Mouse (Mus musculus) forelimb bud, embryonic 11.5 days (tissue): ENCODE results near the gene Qrfp.

Experiments used
- DNase-seq: peaks from one replicate; pipeline ENCODE4 v3.0.0-alpha.2; 2012; ENCODE audit warnings: low read depth, low spot score

The Qrfp gene

GRCm38 (mm10) chr2:31770781-31771441 is 39.5 kb downstream of the Qrfp start:
- DNase-seq, result peak; percentile 84

GRCm38 (mm10) chr2:31769631-31770111 is 40.7 kb downstream of the Qrfp start:
- no peak for DNase-seq

- DNase-seq, result no peak
Measured at GRCm38 (mm10) chr2:31769115-31769514, 41.3 kb downstream of the Qrfp start.

- DNase-seq, result no peak
Measured at GRCm38 (mm10) chr2:31767815-31768214, 42.6 kb downstream of the Qrfp start.

DNA sequence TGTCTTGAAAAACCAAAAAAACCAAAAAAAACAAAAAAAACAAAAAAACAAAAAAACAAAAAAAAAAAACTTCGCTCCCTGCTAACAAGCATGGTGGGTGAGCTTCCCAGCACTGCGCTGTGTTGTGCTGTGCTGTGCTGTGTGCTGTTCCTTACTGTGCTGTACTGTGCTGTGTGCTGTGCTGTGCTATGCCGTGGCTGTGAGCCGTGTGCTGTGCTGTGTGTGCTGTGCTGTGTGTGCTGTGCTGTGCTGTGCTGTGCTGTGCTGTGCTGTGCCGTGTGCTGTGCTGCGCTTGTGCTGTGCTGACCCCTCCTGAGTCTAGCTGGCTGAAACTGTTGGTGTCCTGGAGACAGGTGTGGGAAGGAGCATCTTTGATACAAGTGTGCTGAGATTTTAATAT is 43.3 kb downstream of the Qrfp start:
- DNase-seq, result no peak

- no peak for DNase-seq
Measured at GRCm38 (mm10) chr2:31763271-31763670, 47.1 kb downstream of the Qrfp start.

DNA sequence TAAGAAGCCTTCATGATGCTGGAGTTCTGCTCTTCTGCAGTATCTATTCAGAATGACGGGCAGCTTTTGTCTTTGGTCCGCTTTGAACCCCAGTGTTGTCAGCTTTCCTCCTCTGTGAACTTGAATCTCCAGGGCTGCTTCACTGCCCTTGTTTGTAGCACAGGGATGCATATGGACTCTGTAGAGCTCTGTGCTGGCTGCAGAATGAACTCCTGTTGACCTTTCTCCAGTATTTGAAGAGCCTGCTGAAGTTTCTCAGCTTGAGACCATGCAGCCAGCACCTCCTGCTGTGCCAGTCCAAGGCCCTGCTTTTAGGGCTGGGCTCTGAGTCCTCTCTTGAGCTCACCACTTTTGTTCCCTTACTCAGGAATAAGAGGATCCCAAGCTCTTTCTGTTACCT is 47.5 kb downstream of the Qrfp start:
- no peak for DNase-seq

- no peak for DNase-seq
Measured at GRCm38 (mm10) chr2:31762155-31762554, 48.2 kb downstream of the Qrfp start.

GRCm38 (mm10) chr2:31761585-31761984 is 48.8 kb downstream of the Qrfp start:
- DNase-seq, result no peak

- peak; percentile 41 for DNase-seq
Measured at GRCm38 (mm10) chr2:31761115-31761531, 49.3 kb downstream of the Qrfp start.

DNA sequence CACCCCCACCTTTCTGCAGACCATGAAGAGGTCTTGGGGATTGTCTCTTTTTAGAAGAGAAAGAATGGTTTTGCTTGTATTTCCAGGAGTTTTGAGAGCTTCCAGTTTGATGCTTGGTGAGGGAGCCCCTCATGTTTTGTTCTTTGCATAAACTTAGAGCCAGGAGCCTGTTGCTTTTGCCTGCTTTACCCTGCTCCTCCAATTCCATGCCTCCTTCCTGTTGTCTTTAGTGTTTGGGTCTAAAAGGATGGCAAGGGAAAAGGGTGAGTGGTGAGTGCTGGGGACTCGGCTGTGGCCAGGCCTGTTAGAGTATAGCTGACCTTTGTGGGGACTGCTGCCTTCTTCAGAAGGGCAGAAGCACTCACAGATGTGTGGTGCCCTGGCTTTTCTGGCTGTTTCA is 49.9 kb downstream of the Qrfp start:
- peak; percentile 25 for DNase-seq

GRCm38 (mm10) chr2:31759751-31760460 is 50.5 kb downstream of the Qrfp start:
- peak; percentile 90 for DNase-seq

- no peak for DNase-seq
Measured at GRCm38 (mm10) chr2:31758966-31759365, 51.4 kb downstream of the Qrfp start.

DNA sequence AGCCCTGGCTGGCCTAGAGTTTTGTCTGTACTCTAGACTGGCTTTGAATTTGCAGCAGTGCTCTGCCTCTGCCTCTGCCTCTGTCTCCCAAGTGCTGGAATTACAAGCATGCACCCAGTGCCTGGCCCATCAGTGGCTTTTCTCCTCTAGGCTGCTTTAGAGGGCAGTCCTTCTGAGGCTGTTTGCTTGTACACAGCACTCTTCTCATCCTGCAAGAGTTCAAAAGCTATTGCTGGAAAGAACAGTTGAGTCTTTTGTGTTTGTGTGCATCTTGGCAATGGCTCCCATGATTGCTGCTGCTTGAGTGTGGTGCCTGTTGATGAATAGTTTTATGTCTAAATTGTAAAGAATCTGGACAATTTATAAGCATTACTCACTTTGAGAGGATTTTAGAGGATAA is 52.9 kb downstream of the Qrfp start:
- no peak for DNase-seq
